Mouse (Mus musculus): Measurements from ENCODE around the gene Kbtbd6. TPM values are rescaled to one million over a fixed set of nuclear protein-coding genes. Genes with fewer than 3 reads are reported as not detected.
"Not testable (repeated sequence)": the region's sequence is repeated elsewhere in the genome, so short reads cannot be mapped to it uniquely, and the experiment has no call there.

The Kbtbd6 gene
- polyA plus RNA-seq, 1 experiment from 2014 or later: 2.8 TPM

DNA sequence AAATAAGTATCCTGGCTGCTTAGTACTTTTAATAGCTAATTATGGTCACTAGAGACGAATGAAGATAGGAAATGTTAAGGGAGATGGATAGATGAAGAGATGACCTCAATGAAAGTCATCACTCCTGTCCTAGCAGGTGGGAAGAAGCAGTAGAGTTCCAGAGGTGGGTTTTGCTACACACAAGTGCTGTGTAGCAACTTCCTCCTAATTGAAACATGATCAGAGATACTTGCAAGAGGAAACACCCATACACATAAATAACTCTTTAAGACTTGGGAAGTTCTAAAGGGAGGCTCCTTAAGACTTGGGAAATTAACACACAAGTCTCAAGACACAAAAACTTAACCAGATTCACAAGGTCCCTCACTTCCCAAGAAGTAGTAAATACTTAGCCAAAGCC, 17.6 kb upstream of the Kbtbd6 start:
- H3K36me3 ChIP-seq (ENCODE audit: control insufficient read depth, insufficient read depth): no peaks in the 10 kb centered on the region
- no peak overlapping the region for H3K4me3 ChIP-seq (replicated peaks; ENCODE audit: low read length)
- no peaks in the 10 kb centered on the region for H3K27me3 ChIP-seq (replicated peaks; ENCODE audit: control insufficient read depth, insufficient read depth, low read length)
- H3K9me3 ChIP-seq (ENCODE audit: control insufficient read depth, low read length): no peaks in the 10 kb centered on the region
- H3K9ac ChIP-seq (replicated peaks; ENCODE audit: low read depth, low read length): no peak overlapping the region
- no peaks in the 10 kb centered on the region for H3K4me1 ChIP-seq (replicated peaks; ENCODE audit: control insufficient read depth, insufficient read depth, low read length)
- H3K27ac ChIP-seq (ENCODE audit: low read length): no peak overlapping the region
- no peak for ATAC-seq
- no peak overlapping the region for H3K4me2 ChIP-seq (ENCODE audit: low read length)
- 93% methylated on average over 1 of the region's 1 CpGs for WGBS

- Histone ChIP-seq H3K4me3 (replicated peaks; ENCODE audit: low read length) (no peak overlapping the region), H3K27me3 (replicated peaks; ENCODE audit: control insufficient read depth, insufficient read depth, low read length) (no peaks in the 10 kb centered on the region), H3K9ac (replicated peaks; ENCODE audit: low read depth, low read length) (no peak overlapping the region), H3K27ac (ENCODE audit: low read length) (no peak overlapping the region), H3K9me3 (ENCODE audit: control insufficient read depth, low read length) (no peaks in the 10 kb centered on the region), H3K4me2 (ENCODE audit: low read length) (no peak overlapping the region), H3K4me1 (replicated peaks; ENCODE audit: control insufficient read depth, insufficient read depth, low read length) (peaks cover 12% of the 10 kb centered on the region), H3K36me3 (ENCODE audit: control insufficient read depth, insufficient read depth) (no peaks in the 10 kb centered on the region)
- 93% methylated on average over 2 of the region's 2 CpGs for WGBS
- no peak for ATAC-seq
Observed at GRCm38 (mm10) chr14:79440655-79441054, 11.0 kb upstream of the Kbtbd6 start.

GRCm38 (mm10) chr14:79441441-79441840, 10.2 kb upstream of the Kbtbd6 start:
- Histone ChIP-seq H3K4me3 (replicated peaks; ENCODE audit: low read length) (no peak overlapping the region), H3K27me3 (replicated peaks; ENCODE audit: control insufficient read depth, insufficient read depth, low read length) (no peaks in the 10 kb centered on the region)
- 92% methylated on average over 5 of the region's 5 CpGs for WGBS

GRCm38 (mm10) chr14:79444601-79445000, 7.0 kb upstream of the Kbtbd6 start:
- Histone ChIP-seq H3K27ac (ENCODE audit: low read length) (peak overlapping the region; percentile 25), H3K36me3 (ENCODE audit: control insufficient read depth, insufficient read depth) (no peaks in the 10 kb centered on the region), H3K4me1 (replicated peaks; ENCODE audit: control insufficient read depth, insufficient read depth, low read length) (peaks cover 15% of the 10 kb centered on the region), H3K9ac (replicated peaks; ENCODE audit: low read depth, low read length) (no peak overlapping the region), H3K9me3 (ENCODE audit: control insufficient read depth, low read length) (no peaks in the 10 kb centered on the region), H3K4me2 (ENCODE audit: low read length) (peak overlapping the region; percentile 61), H3K4me3 (replicated peaks; ENCODE audit: low read length) (no peak overlapping the region), H3K27me3 (replicated peaks; ENCODE audit: control insufficient read depth, insufficient read depth, low read length) (no peaks in the 10 kb centered on the region)
- WGBS: 63% methylated on average over 9 of the region's 9 CpGs
- peak; percentile 31; the same call in 1 of the 2 replicates for ATAC-seq

More at GRCm38 (mm10) chr14:79441441-79441840, 10.2 kb upstream of the Kbtbd6 start:
- peaks cover 15% of the 10 kb centered on the region for H3K4me1 ChIP-seq (replicated peaks; ENCODE audit: control insufficient read depth, insufficient read depth, low read length)
- no peak overlapping the region for H3K9ac ChIP-seq (replicated peaks; ENCODE audit: low read depth, low read length)
- no peak overlapping the region for H3K27ac ChIP-seq (ENCODE audit: low read length)
- ATAC-seq: no peak
- H3K9me3 ChIP-seq (ENCODE audit: control insufficient read depth, low read length): no peaks in the 10 kb centered on the region
- no peaks in the 10 kb centered on the region for H3K36me3 ChIP-seq (ENCODE audit: control insufficient read depth, insufficient read depth)
- H3K4me2 ChIP-seq (ENCODE audit: low read length): no peak overlapping the region

GRCm38 (mm10) chr14:79445055-79445620, 6.5 kb upstream of the Kbtbd6 start:
- H3K27ac ChIP-seq (ENCODE audit: low read length): peak overlapping the region; percentile 79
- H3K27me3 ChIP-seq (replicated peaks; ENCODE audit: control insufficient read depth, insufficient read depth, low read length): no peaks in the 10 kb centered on the region
- peak overlapping the region; percentile 39; the same call in 1 of the 2 replicates for H3K9ac ChIP-seq (replicated peaks; ENCODE audit: low read depth, low read length)
- H3K4me2 ChIP-seq (ENCODE audit: low read length): peak overlapping the region; percentile 61
- peak; percentile 89 for ATAC-seq
- H3K4me1 ChIP-seq (replicated peaks; ENCODE audit: control insufficient read depth, insufficient read depth, low read length): peaks cover 15% of the 10 kb centered on the region
- 4% methylated on average over 16 of the region's 16 CpGs for WGBS
- H3K4me3 ChIP-seq (replicated peaks; ENCODE audit: low read length): peak overlapping the region; percentile 38
- H3K36me3 ChIP-seq (ENCODE audit: control insufficient read depth, insufficient read depth): no peaks in the 10 kb centered on the region
- H3K9me3 ChIP-seq (ENCODE audit: control insufficient read depth, low read length): no peaks in the 10 kb centered on the region

- H3K9ac ChIP-seq (replicated peaks; ENCODE audit: low read depth, low read length); H3K4me3 ChIP-seq (replicated peaks; ENCODE audit: low read length); H3K4me2 ChIP-seq (ENCODE audit: low read length); H3K4me1 ChIP-seq (replicated peaks; ENCODE audit: control insufficient read depth, insufficient read depth, low read length); H3K36me3 ChIP-seq (ENCODE audit: control insufficient read depth, insufficient read depth); H3K27me3 ChIP-seq (replicated peaks; ENCODE audit: control insufficient read depth, insufficient read depth, low read length); H3K27ac ChIP-seq (ENCODE audit: low read length); H3K9me3 ChIP-seq (ENCODE audit: control insufficient read depth, low read length): not testable (repeated sequence)
- ATAC-seq: peak; percentile 14; the same call in 1 of the 2 replicates
- WGBS: 98% methylated on average over 8 of the region's 10 CpGs
Observed at GRCm38 (mm10) chr14:79452591-79452934, 928 bp downstream of the Kbtbd6 start.

- H3K4me1 ChIP-seq (replicated peaks; ENCODE audit: control insufficient read depth, insufficient read depth, low read length): no peaks in the 10 kb centered on the region
- peaks cover 16% of the 10 kb centered on the region for H3K36me3 ChIP-seq (ENCODE audit: control insufficient read depth, insufficient read depth)
- no peak overlapping the region for H3K9ac ChIP-seq (replicated peaks; ENCODE audit: low read depth, low read length)
- 90% methylated on average over 1 of the region's 1 CpGs for WGBS
- ATAC-seq: no peak
- no peak overlapping the region for H3K4me3 ChIP-seq (replicated peaks; ENCODE audit: low read length)
- H3K27me3 ChIP-seq (replicated peaks; ENCODE audit: control insufficient read depth, insufficient read depth, low read length): no peaks in the 10 kb centered on the region
- no peak overlapping the region for H3K27ac ChIP-seq (ENCODE audit: low read length)
- no peaks in the 10 kb centered on the region for H3K9me3 ChIP-seq (ENCODE audit: control insufficient read depth, low read length)
- no peak overlapping the region for H3K4me2 ChIP-seq (ENCODE audit: low read length)
Observed at GRCm38 (mm10) chr14:79460401-79460800, 8.8 kb downstream of the Kbtbd6 start.

DNA sequence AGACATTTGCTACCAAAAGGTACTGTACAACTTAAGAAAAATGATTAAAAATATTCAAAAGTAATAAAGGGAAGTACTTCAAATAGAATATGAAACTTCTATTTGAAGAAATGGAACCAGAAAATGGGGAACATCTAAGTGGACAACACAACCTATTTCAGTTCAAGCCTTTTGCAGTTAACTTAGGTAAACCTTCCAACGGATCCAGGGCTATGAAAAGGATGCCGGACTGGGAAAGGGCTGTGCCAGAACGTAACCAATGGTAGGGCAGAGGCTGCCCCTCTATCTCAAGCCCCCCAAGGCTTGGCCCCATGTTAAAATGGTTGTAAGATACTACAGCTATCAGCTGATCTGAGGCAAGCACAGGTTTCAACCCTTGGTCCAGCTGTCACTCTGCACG, 9.4 kb downstream of the Kbtbd6 start:
- H3K9ac ChIP-seq (replicated peaks; ENCODE audit: low read depth, low read length): no peak overlapping the region
- no peaks in the 10 kb centered on the region for H3K4me1 ChIP-seq (replicated peaks; ENCODE audit: control insufficient read depth, insufficient read depth, low read length)
- no peak overlapping the region for H3K4me2 ChIP-seq (ENCODE audit: low read length)
- no peak overlapping the region for H3K4me3 ChIP-seq (replicated peaks; ENCODE audit: low read length)
- 92% methylated on average over 4 of the region's 4 CpGs for WGBS
- ATAC-seq: no peak
- H3K9me3 ChIP-seq (ENCODE audit: control insufficient read depth, low read length): no peaks in the 10 kb centered on the region
- no peak overlapping the region for H3K27ac ChIP-seq (ENCODE audit: low read length)
- H3K27me3 ChIP-seq (replicated peaks; ENCODE audit: control insufficient read depth, insufficient read depth, low read length): no peaks in the 10 kb centered on the region
- peaks cover 19% of the 10 kb centered on the region for H3K36me3 ChIP-seq (ENCODE audit: control insufficient read depth, insufficient read depth)

DNA sequence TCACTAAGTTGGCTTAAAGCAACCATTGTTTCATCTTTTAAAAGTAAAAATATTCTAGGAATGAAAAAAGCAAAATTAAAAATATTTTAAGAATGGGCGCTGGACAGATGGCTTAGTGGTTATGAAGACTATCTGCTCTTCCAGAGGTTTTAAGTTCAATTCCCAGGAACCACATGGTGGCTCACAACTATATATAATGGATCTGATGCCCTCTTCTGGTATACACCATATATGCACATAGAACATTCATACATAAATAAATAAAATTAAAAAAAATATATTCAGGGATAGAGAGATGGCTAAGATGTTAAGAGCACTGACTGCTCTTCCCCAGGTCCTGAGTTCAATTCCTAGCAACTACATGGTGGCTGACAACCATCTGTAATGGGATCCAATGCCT, 14.0 kb downstream of the Kbtbd6 start:
- Histone ChIP-seq H3K36me3 (ENCODE audit: control insufficient read depth, insufficient read depth) (peaks cover 39% of the 10 kb centered on the region), H3K4me1 (replicated peaks; ENCODE audit: control insufficient read depth, insufficient read depth, low read length) (no peaks in the 10 kb centered on the region), H3K4me3 (replicated peaks; ENCODE audit: low read length) (no peak overlapping the region), H3K27ac (ENCODE audit: low read length) (no peak overlapping the region), H3K27me3 (replicated peaks; ENCODE audit: control insufficient read depth, insufficient read depth, low read length) (no peaks in the 10 kb centered on the region), H3K9me3 (ENCODE audit: control insufficient read depth, low read length) (no peaks in the 10 kb centered on the region), H3K4me2 (ENCODE audit: low read length) (no peak overlapping the region), H3K9ac (replicated peaks; ENCODE audit: low read depth, low read length) (no peak overlapping the region)
- ATAC-seq: no peak
- 96% methylated on average over 1 of the region's 1 CpGs for WGBS

DNA sequence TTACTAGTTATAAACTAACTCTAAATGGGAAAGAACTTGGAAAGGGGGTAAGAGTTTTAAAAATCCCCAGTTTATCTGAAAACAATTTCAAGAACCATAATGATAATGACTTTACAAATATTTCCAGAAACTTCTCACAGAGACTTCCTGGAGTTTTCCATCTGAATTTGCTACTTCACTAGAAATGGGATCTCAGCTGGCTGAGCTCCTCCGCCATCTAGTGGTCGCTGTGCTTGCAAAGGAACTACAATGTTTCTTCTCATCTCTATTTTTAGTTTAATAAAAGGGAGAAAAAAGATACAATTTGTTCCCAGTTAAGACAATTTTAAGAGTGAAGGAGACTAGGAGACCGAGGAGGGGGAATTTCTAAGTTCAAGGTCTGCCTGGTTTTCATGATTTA, 16.0 kb downstream of the Kbtbd6 start:
- no peak overlapping the region for H3K4me2 ChIP-seq (ENCODE audit: low read length)
- no peak overlapping the region for H3K4me3 ChIP-seq (replicated peaks; ENCODE audit: low read length)
- no peaks in the 10 kb centered on the region for H3K27me3 ChIP-seq (replicated peaks; ENCODE audit: control insufficient read depth, insufficient read depth, low read length)
- ATAC-seq: no peak
- H3K4me1 ChIP-seq (replicated peaks; ENCODE audit: control insufficient read depth, insufficient read depth, low read length): no peaks in the 10 kb centered on the region
- 21% methylated on average over 3 of the region's 3 CpGs for WGBS
- H3K36me3 ChIP-seq (ENCODE audit: control insufficient read depth, insufficient read depth): peaks cover 47% of the 10 kb centered on the region
- H3K9me3 ChIP-seq (ENCODE audit: control insufficient read depth, low read length): no peaks in the 10 kb centered on the region
- no peak overlapping the region for H3K9ac ChIP-seq (replicated peaks; ENCODE audit: low read depth, low read length)
- H3K27ac ChIP-seq (ENCODE audit: low read length): no peak overlapping the region

Measured in forebrain, embryonic 16.5 days (tissue).